Comparison of ENCODE assay signal across 10 mouse cellular contexts in genomic region chr16:90389103-90389750, GRCm38 (mm10). TPM values are rescaled to one million over a fixed set of nuclear protein-coding genes. Genes with fewer than 3 reads are reported as not detected.
DNase-seq lines count a peak whose midpoint lies in the region; ATAC-seq lines count a peak whose summit lies in the region.
"Had no signal": no experiment of that assay in that cellular context is flagged by ENCODE, and none has a peak within 500 bp of the region (broad histone marks: within the 10 kb centered on the region; RNA-seq: fewer than 3 reads in every experiment).

No protein-coding gene starts in this region.

- H3K36me3 ChIP-seq in kidney, embryonic 15.5 days, result peaks cover 24% of the 10 kb centered on the region
- peaks cover 15% of the 10 kb centered on the region for H3K36me3 ChIP-seq in embryonic facial prominence, embryonic 11.5 days (replicated peaks; ENCODE audit: control insufficient read depth, insufficient read depth, low read depth, low read length)
- H3K36me3 ChIP-seq in forebrain, embryonic 12.5 days (replicated peaks), result peaks cover 34% of the 10 kb centered on the region
- H3K36me3 ChIP-seq in limb, embryonic 15.5 days, result peaks cover 16% of the 10 kb centered on the region

- H3K9me3 ChIP-seq in kidney, embryonic 15.5 days (replicated peaks), result no peaks in the 10 kb centered on the region; the same call in 1 of the 2 replicates
- no peaks in the 10 kb centered on the region for H3K9me3 ChIP-seq in embryonic facial prominence, embryonic 11.5 days (replicated peaks; ENCODE audit: control insufficient read depth, low read length)
- H3K9me3 ChIP-seq in forebrain, embryonic 12.5 days, result peaks cover 6% of the 10 kb centered on the region; the same call in 1 of the 2 replicates
- no peaks in the 10 kb centered on the region for H3K9me3 ChIP-seq in limb, embryonic 15.5 days

- intact Hi-C loops in gastrocnemius, postnatal 36 days (cut with DNase I), result no loop called here

- no peak overlapping the region for H3K27ac ChIP-seq in kidney, embryonic 15.5 days
- no peak overlapping the region for H3K27ac ChIP-seq in embryonic facial prominence, embryonic 11.5 days (replicated peaks; ENCODE audit: low read depth, low read length)
- peak overlapping the region; percentile 25; the same call in 1 of the 2 replicates for H3K27ac ChIP-seq in forebrain, embryonic 12.5 days
- H3K27ac ChIP-seq in limb, embryonic 15.5 days, result 0 out of 2 replicates have a peak overlapping the region, but pooled peaks have one; percentile 5

- H3K4me1 ChIP-seq in kidney, embryonic 15.5 days, result peaks cover 46% of the 10 kb centered on the region
- H3K4me1 ChIP-seq in embryonic facial prominence, embryonic 11.5 days (ENCODE audit: control insufficient read depth, insufficient read depth, low read length), result no peaks in the 10 kb centered on the region; the same call in 1 of the 2 replicates
- H3K4me1 ChIP-seq in forebrain, embryonic 12.5 days, result peaks cover 42% of the 10 kb centered on the region
- H3K4me1 ChIP-seq in limb, embryonic 15.5 days, result peaks cover 48% of the 10 kb centered on the region

- no peak for DNase-seq in kidney, postnatal 10 days
- no peak for DNase-seq in embryonic facial prominence, embryonic 11.5 days (ENCODE audit: low spot score)
- DNase-seq in spleen, postnatal 36 days (ENCODE audit: low spot score in 2 of 2), result no peak
- DNase-seq in ovary, postnatal 10 days (ENCODE audit: low spot score), result no peak
- DNase-seq in gastrocnemius, postnatal 36 days, result no peak
- DNase-seq: layer of hippocampus, adult 9-11 months had no signal

- ATAC-seq in kidney, embryonic 15.5 days (replicated peaks; ENCODE audit: low FRiP score), result no peak
- ATAC-seq in embryonic facial prominence, embryonic 11.5 days (replicated peaks; ENCODE audit: insufficient number of reproducible peaks, low FRiP score, low TSS enrichment, low read depth), result no peak
- no peak for ATAC-seq in forebrain, embryonic 12.5 days (ENCODE audit: low FRiP score)
- ATAC-seq in limb, embryonic 15.5 days (ENCODE audit: insufficient number of reproducible peaks, low FRiP score, low TSS enrichment, low read depth), result no peak

- H3K4me3 ChIP-seq in kidney, embryonic 15.5 days (replicated peaks), result peak overlapping the region; percentile 92
- H3K4me3 ChIP-seq in embryonic facial prominence, embryonic 11.5 days (ENCODE audit: low read depth, low read length), result peak overlapping the region; percentile 97; the same call in 1 of the 2 replicates
- peak overlapping the region; percentile 89 for H3K4me3 ChIP-seq in forebrain, embryonic 12.5 days (replicated peaks)
- peak overlapping the region; percentile 84 for H3K4me3 ChIP-seq in limb, embryonic 15.5 days

- peak overlapping the region; percentile 91 for H3K4me2 ChIP-seq in kidney, embryonic 15.5 days
- peak overlapping the region; percentile 75; the same call in 1 of the 2 replicates for H3K4me2 ChIP-seq in embryonic facial prominence, embryonic 11.5 days (ENCODE audit: low read depth, low read length)
- H3K4me2 ChIP-seq in forebrain, embryonic 12.5 days, result peak overlapping the region; percentile 74
- peak overlapping the region; percentile 84 for H3K4me2 ChIP-seq in limb, embryonic 15.5 days

- WGBS in kidney, embryonic 15.5 days, result 60% methylated on average over 15 of the region's 15 CpGs
- WGBS in embryonic facial prominence, embryonic 11.5 days, result 82% methylated on average over 15 of the region's 15 CpGs
- 73% methylated on average over 15 of the region's 15 CpGs for WGBS in forebrain, embryonic 12.5 days
- WGBS in limb, embryonic 15.5 days, result 45% methylated on average over 15 of the region's 15 CpGs

- peak overlapping the region; percentile 7; the same call in 1 of the 2 replicates for H3K9ac ChIP-seq in kidney, embryonic 15.5 days
- peak overlapping the region; percentile 6; the same call in 1 of the 2 replicates for H3K9ac ChIP-seq in embryonic facial prominence, embryonic 11.5 days (replicated peaks; ENCODE audit: low read length)
- peak overlapping the region; percentile 50; the same call in 1 of the 2 replicates for H3K9ac ChIP-seq in forebrain, embryonic 12.5 days
- no peak overlapping the region for H3K9ac ChIP-seq in limb, embryonic 15.5 days

- 0 out of 2 replicates have a peak, but pooled peaks cover 6% of the 10 kb centered on the region for H3K27me3 ChIP-seq in kidney, embryonic 15.5 days
- H3K27me3 ChIP-seq in embryonic facial prominence, embryonic 11.5 days (ENCODE audit: control insufficient read depth, insufficient read depth, low read length), result no peaks in the 10 kb centered on the region
- 0 out of 2 replicates have a peak, but pooled peaks cover under 1% of the 10 kb centered on the region for H3K27me3 ChIP-seq in forebrain, embryonic 12.5 days
- H3K27me3 ChIP-seq in limb, embryonic 15.5 days, result no peaks in the 10 kb centered on the region

RNA-seq across cellular contexts. Expression of gene Hunk, which starts 3.4 kb away (rescaled TPM):
- polyA plus RNA-seq in kidney, embryonic 15.5 days (2015; fragmentation: Nextera tagmentation; extraction: Ambion mirVana), result 11.8 and 13.5 TPM in 2 replicates
- 14.5 and 15.8 TPM in 2 replicates for polyA plus RNA-seq in embryonic facial prominence, embryonic 11.5 days (2014; fragmentation: Nextera tagmentation; extraction: Ambion mirVana)
- 16.6 and 17.9 TPM in 2 replicates for polyA plus RNA-seq in forebrain, embryonic 12.5 days (2016; fragmentation: Nextera tagmentation; extraction: Ambion mirVana)
- 10.3 and 12.7 TPM in 2 replicates for polyA plus RNA-seq in limb, embryonic 15.5 days (2015; fragmentation: Nextera tagmentation; extraction: Ambion mirVana)
- 1 to 10 TPM in 1 of 2 experiments, under 1 TPM in 1; 0.74 to 1.1 TPM for total RNA-seq in gastrocnemius, postnatal 36 days (2021)
- total RNA-seq: MEL had no signal

Comparison
In these comparisons a context has a peak if more than half of its experiments do, and no peak if none do; other contexts are left out.
1. H3K27ac ChIP-seq: peak in forebrain, embryonic 12.5 days (single experiment) and limb, embryonic 15.5 days (single experiment); none in kidney, embryonic 15.5 days (single experiment) and embryonic facial prominence, embryonic 11.5 days (single experiment).
2. Peak in every context shown above with its lines, with median percentiles within 50 percentile points of each other: H3K4me2 ChIP-seq and H3K4me3 ChIP-seq.